Mouse (Mus musculus) Patski (cell line): ENCODE results near the gene Crmp1. TPM values are rescaled to one million over a fixed set of nuclear protein-coding genes. Genes with fewer than 3 reads are reported as not detected.

Experiments
- ATAC-seq: fragments of 100-300 bp; one replicate; pipeline ENCODE4 v1.8.0; 2021
- CTCF ChIA-PET: fragments of 350-600 bp; sonication (Branson Sonifier 250); formaldehyde crosslinking; loops from one replicate; lab custom pipeline; 2022; ENCODE audit warnings: inconsistent platforms; lab: Charles Lee
- POLR2A ChIA-PET: fragments of 350-600 bp; sonication (Branson Sonifier 250); formaldehyde crosslinking; loops from one replicate; lab custom pipeline; 2022; ENCODE audit warnings: antibody characterized with exemption, inconsistent platforms; lab: Charles Lee
- DNase-seq: peaks from one replicate; pipeline ENCODE4 v3.0.0-alpha.2; 2011; ENCODE audit warnings: low read depth, low spot score
- H3K27me3 ChIP-seq: fragments of 371-371 bp; one replicate; pipeline ENCODE4 v1.5.1; 2021
- CTCF ChIP-seq: fragments of 100-300 bp; IDR thresholded peaks from one replicate; pipeline ENCODE4 v1.5.1; 2021
- in situ Hi-C: fragments of 300-500 bp; cut with MboI; formaldehyde crosslinking; loops from 3 replicates; pipeline ENCODE4 v1.11.1; 2018; ENCODE audit warnings: low pct_unique_long_range_greater_than_20kb, mixed read lengths
- polyA plus RNA-seq: library from polyadenylated mRNA; unstranded; gene quantifications from one replicate; pipeline ENCODE4 v1.2.3, GENCODE M21; 2021

Crmp1 gene
- polyA plus RNA-seq, 1 experiment from 2014 or later: 0.51 TPM

- ChIA-PET CTCF (no interaction called here), POLR2A (no interaction called here)
- DNase-seq: no peak
- no peak for TF ChIP-seq CTCF
- in situ Hi-C loops: no loop called here
- peaks cover 23% of the 10 kb centered on the region for H3K27me3 ChIP-seq
- ATAC-seq: no peak
Observed at GRCm38 (mm10) chr5:37240550-37240949, 1.2 kb upstream of the Crmp1 start.

DNA sequence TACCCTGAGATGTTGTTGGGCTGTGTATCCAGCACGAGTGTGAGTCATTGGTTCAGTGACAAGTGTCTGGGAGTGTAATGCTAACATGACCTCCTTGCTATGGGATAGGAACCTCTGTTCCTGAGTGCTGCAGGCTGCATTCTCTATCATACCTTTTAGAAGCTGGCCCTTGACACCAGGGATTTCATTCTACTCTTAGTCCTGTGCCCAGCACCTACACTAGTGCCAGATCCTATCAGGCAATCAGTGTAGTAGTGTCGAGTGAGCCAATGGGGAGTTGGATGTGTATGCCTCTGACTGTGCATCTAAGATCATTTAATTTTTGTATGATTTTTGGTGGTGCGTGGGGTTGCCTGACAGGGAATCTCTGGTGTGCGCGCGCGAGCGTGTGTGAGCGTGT lies 516 bp upstream of the Crmp1 start:
- no peak for ATAC-seq
- no peak for DNase-seq
- in situ Hi-C loops: no loop called here
- H3K27me3 ChIP-seq: peaks cover 30% of the 10 kb centered on the region
- ChIA-PET POLR2A (no interaction called here), CTCF (no interaction called here)
- TF ChIP-seq CTCF: no peak

GRCm38 (mm10) chr5:37242360-37243168 lies 824 bp downstream of the Crmp1 start:
- peaks cover 41% of the 10 kb centered on the region for H3K27me3 ChIP-seq
- DNase-seq (no peak), ATAC-seq (no peak)
- no peak for TF ChIP-seq CTCF
- ChIA-PET POLR2A (no interaction called here), CTCF (no interaction called here)
- in situ Hi-C loops: no loop called here

- DNase-seq (peak; percentile 17), ATAC-seq (no peak)
- in situ Hi-C loops: no loop called here
- no peak for TF ChIP-seq CTCF
- CTCF ChIA-PET: interaction anchor here (1.2 kb wide), 1 partner anchor 10 kb away, joined by 3 read pairs; no protein-coding TSS in a partner anchor
- POLR2A ChIA-PET: interaction anchor here (0.6 kb wide), 1 partner anchor 89 kb away, joined by 3 read pairs; no protein-coding TSS in a partner anchor
- peaks cover 46% of the 10 kb centered on the region for H3K27me3 ChIP-seq
Observed at GRCm38 (mm10) chr5:37243169-37243886, 1.6 kb downstream of the Crmp1 start.

- CTCF ChIA-PET: interaction anchor here (1.2 kb wide), 1 partner anchor 9 kb away, joined by 3 read pairs; no protein-coding TSS in a partner anchor
- ATAC-seq: no peak
- POLR2A ChIA-PET: interaction anchor here (0.6 kb wide), 1 partner anchor 90 kb away, joined by 3 read pairs; no protein-coding TSS in a partner anchor
- DNase-seq: no peak
- TF ChIP-seq CTCF: no peak
- peaks cover 46% of the 10 kb centered on the region for H3K27me3 ChIP-seq
- in situ Hi-C loops: no loop called here
Observed at GRCm38 (mm10) chr5:37244161-37244560, 2.4 kb downstream of the Crmp1 start.

DNA sequence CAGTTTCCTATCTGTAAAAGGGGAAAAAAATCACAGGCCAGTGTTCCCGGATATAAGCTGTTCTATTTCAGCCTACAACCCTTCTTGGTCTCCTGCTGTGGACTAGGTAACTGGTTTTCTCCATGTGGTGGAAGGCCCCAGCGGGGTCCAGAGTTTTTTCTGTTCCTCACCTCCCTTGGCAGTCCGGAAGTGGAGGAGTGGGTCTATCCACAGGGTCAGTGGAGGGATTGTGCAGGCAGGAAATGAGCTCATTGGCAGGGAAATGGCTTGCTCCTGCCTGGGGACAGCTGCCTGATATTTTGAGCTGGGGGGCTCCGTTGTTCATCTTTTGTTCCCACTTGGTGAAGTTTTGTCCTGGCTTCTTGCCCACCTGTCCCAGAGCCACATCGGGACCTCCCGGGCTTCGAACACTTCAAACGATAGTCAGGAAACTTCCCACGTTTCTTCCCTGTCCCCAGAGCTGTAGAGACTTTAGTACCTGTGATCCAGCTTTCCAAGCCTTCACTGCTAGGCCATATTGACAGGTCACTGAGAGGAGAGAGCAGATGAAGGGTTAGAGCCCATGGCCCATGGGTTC lies 3.0 kb downstream of the Crmp1 start:
- no peak for TF ChIP-seq CTCF
- H3K27me3 ChIP-seq: peaks cover 46% of the 10 kb centered on the region
- POLR2A ChIA-PET: no interaction called here
- in situ Hi-C loops: no loop called here
- DNase-seq: no peak
- no peak for ATAC-seq
- CTCF ChIA-PET: interaction anchor here (1.2 kb wide), 1 partner anchor 8 kb away, joined by 3 read pairs; no protein-coding TSS in a partner anchor

GRCm38 (mm10) chr5:37245651-37246050 lies 3.9 kb downstream of the Crmp1 start:
- CTCF ChIA-PET: no interaction called here
- peaks cover 46% of the 10 kb centered on the region for H3K27me3 ChIP-seq
- no peak for DNase-seq
- POLR2A ChIA-PET: no interaction called here
- no peak for TF ChIP-seq CTCF
- in situ Hi-C loops: no loop called here
- no peak for ATAC-seq

GRCm38 (mm10) chr5:37246138-37246910 lies 4.6 kb downstream of the Crmp1 start:
- DNase-seq (no peak), ATAC-seq (no peak)
- no peak for TF ChIP-seq CTCF
- in situ Hi-C loops: no loop called here
- H3K27me3 ChIP-seq: peaks cover 46% of the 10 kb centered on the region
- CTCF ChIA-PET: no interaction called here
- POLR2A ChIA-PET: no interaction called here

DNA sequence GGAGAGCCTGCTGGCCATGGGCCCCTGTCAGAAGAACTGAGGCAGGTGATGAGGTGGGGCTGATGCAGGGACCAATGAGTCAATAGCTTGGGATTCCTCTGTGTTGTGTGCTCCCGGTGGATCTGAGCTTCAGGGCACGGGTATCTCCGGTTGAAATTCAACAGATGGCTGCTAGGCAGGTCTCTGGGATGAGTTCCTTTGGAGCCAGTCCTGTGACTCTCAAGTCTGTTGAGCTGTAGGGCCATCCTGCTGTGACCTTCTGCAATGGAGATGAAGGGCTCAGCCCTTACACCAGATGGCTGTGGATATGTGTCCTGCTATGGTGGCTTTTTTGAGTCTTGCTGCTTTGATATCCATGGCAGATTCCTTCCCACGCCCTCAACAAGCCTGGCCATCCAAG lies 5.7 kb downstream of the Crmp1 start:
- ATAC-seq: no peak
- CTCF ChIA-PET: no interaction called here
- in situ Hi-C loops: no loop called here
- peaks cover 46% of the 10 kb centered on the region for H3K27me3 ChIP-seq
- POLR2A ChIA-PET: no interaction called here
- DNase-seq: no peak
- no peak for TF ChIP-seq CTCF

- in situ Hi-C loops: no loop called here
- no peak for ATAC-seq
- ChIA-PET CTCF (no interaction called here), POLR2A (no interaction called here)
- DNase-seq: no peak
- no peak for TF ChIP-seq CTCF
- H3K27me3 ChIP-seq: peaks cover 38% of the 10 kb centered on the region
Observed at GRCm38 (mm10) chr5:37248870-37249269, 7.1 kb downstream of the Crmp1 start.
